Mouse (Mus musculus): ENCODE measurements around the gene Fam83g. TPM values are rescaled to one million over a fixed set of nuclear protein-coding genes. Genes with fewer than 3 reads are reported as not detected.
A peak's percentile ranks its signal among the peaks of the same experiment; 100 is the strongest.

Gene Fam83g
- total and polyA plus RNA-seq, 3 experiments: 19.1 to 63.7 (median 19.2) TPM

GRCm38 (mm10) chr11:61655649-61656048 lies 28.2 kb upstream of the Fam83g start:
- Histone ChIP-seq H3K79me2 (replicated peaks; ENCODE audit: control insufficient read depth, extremely low read depth, insufficient read depth, poor library complexity, severe bottlenecking) (peaks cover 86% of the 10 kb centered on the region), H3K4me3 (replicated peaks in 1 of 3; ENCODE audit: low read depth in 2 of 3, low read length in 2 of 3, poor library complexity in 1 of 3) (peak overlapping the region; percentile 65 to 99 (median 81)), H3K36me3 (replicated peaks in 1 of 2; ENCODE audit: control insufficient read depth in 1 of 2, insufficient read depth in 1 of 2, low read length in 1 of 2) (peaks cover 54 to 67% of the 10 kb centered on the region in 2 experiments), H3K4me2 (ENCODE audit: insufficient read depth, low read depth, poor library complexity, severe bottlenecking) (peak overlapping the region; percentile 85), H3K9ac (ENCODE audit: insufficient read depth, low read depth) (peak overlapping the region; percentile 100), H3K4me1 (ENCODE audit: control insufficient read depth in 1 of 2, insufficient read depth in 2 of 2) (peaks cover 20 to 46% of the 10 kb centered on the region in 2 experiments), H3K9me3 (replicated peaks; ENCODE audit: low read length) (no peaks in the 10 kb centered on the region), H3K27ac (ENCODE audit: insufficient read depth, low read depth) (peak overlapping the region; percentile 93), H3K27me3 (replicated peaks) (no peaks in the 10 kb centered on the region)
- TF ChIP-seq JUND (conservative IDR thresholded peaks at IDR 0.05; ENCODE audit: low read depth, low read length): no peak
- no peak for TF ChIP-seq USF1 (IDR thresholded peaks at IDR 0.05; ENCODE audit: low read depth, low read length)
- TF ChIP-seq ETS1 (conservative IDR thresholded peaks at IDR 0.05; ENCODE audit: low read depth, low read length): 0 out of 2 replicates have a peak, but pooled peaks have one; percentile 10
- TF ChIP-seq PAX5 (IDR thresholded peaks at IDR 0.05; ENCODE audit: low read length): no peak
- TF ChIP-seq ZKSCAN1 (IDR thresholded peaks at IDR 0.05; ENCODE audit: borderline replicate concordance, low read depth, low read length): no peak
- TF ChIP-seq NRF1 (IDR thresholded peaks at IDR 0.05; ENCODE audit: low read depth, low read length): no peak
- TF ChIP-seq TBP (conservative IDR thresholded peaks at IDR 0.05; ENCODE audit: low read depth, low read length): 0 out of 2 replicates have a peak, but pooled peaks have one; percentile 49
- no peak for TF ChIP-seq ZC3H11A (IDR thresholded peaks at IDR 0.05; ENCODE audit: low read depth, low read length)
- no peak for TF ChIP-seq ELF1 (IDR thresholded peaks at IDR 0.05; ENCODE audit: low read depth, low read length)
- peak; percentile 24; the same call in 1 of the 2 replicates for TF ChIP-seq POLR2A (IDR thresholded peaks at IDR 0.05; ENCODE audit: low read depth, low read length)
- 0 out of 2 replicates have a peak, but pooled peaks have one; percentile 26 for TF ChIP-seq MYC (IDR thresholded peaks at IDR 0.05; ENCODE audit: low read depth, low read length)
- no peak for TF ChIP-seq RAD21 (IDR thresholded peaks at IDR 0.05; ENCODE audit: low read depth, low read length)
- TF ChIP-seq IRF4 (IDR thresholded peaks at IDR 0.05; ENCODE audit: low read depth, low read length): no peak
- TF ChIP-seq E2F4 (IDR thresholded peaks at IDR 0.05; ENCODE audit: insufficient replicate concordance, low read depth, low read length): no peak
- no peak; the same call in 1 of the 2 replicates for TF ChIP-seq CHD1 (IDR thresholded peaks at IDR 0.05; ENCODE audit: low read depth, low read length)
- no peak for TF ChIP-seq TCF12 (IDR thresholded peaks at IDR 0.05; ENCODE audit: low read depth, low read length)
- no peak for TF ChIP-seq SMC3 (IDR thresholded peaks at IDR 0.05; ENCODE audit: low read depth, low read length)
- TF ChIP-seq SIN3A (IDR thresholded peaks at IDR 0.05; ENCODE audit: low read length): no peak; the same call in none of the 2 replicates
- TF ChIP-seq RCOR1 (conservative IDR thresholded peaks at IDR 0.05; ENCODE audit: low read depth, low read length): no peak
- no peak for TF ChIP-seq CHD2 (IDR thresholded peaks at IDR 0.05; ENCODE audit: low read length)
- TF ChIP-seq NELFE (IDR thresholded peaks at IDR 0.05; ENCODE audit: low read depth, low read length): no peak
- no peak; the same call in 1 of the 2 replicates for TF ChIP-seq UBTF (IDR thresholded peaks at IDR 0.05; ENCODE audit: low read depth, low read length)
- no peak for TF ChIP-seq HCFC1 (IDR thresholded peaks at IDR 0.05; ENCODE audit: low read depth, low read length)
- no peak for TF ChIP-seq MEF2A (IDR thresholded peaks at IDR 0.05; ENCODE audit: borderline replicate concordance, low read depth, low read length)
- no peak for TF ChIP-seq BHLHE40 (IDR thresholded peaks at IDR 0.05; ENCODE audit: low read depth, low read length)
- no peak for TF ChIP-seq EP300 (IDR thresholded peaks at IDR 0.05; ENCODE audit: low read length)
- peak; percentile 77; the same call in 1 of the 2 replicates for TF ChIP-seq ZMIZ1 (IDR thresholded peaks at IDR 0.05; ENCODE audit: low read depth, low read length)
- TF ChIP-seq MAFK (IDR thresholded peaks at IDR 0.05; ENCODE audit: insufficient replicate concordance, low read length): no peak
- no peak for TF ChIP-seq JUN (IDR thresholded peaks at IDR 0.05; ENCODE audit: insufficient read depth, low read depth, low read length)
- TF ChIP-seq GABPA (IDR thresholded peaks at IDR 0.05; ENCODE audit: insufficient replicate concordance, low read depth, low read length): no peak
- no peak for TF ChIP-seq POLR2AphosphoS2 (IDR thresholded peaks at IDR 0.05; ENCODE audit: low read depth, low read length)
- TF ChIP-seq MAZ (IDR thresholded peaks at IDR 0.05; ENCODE audit: low read depth, low read length): 0 out of 2 replicates have a peak, but pooled peaks have one; percentile 42
- no peak for TF ChIP-seq MAX (IDR thresholded peaks at IDR 0.05; ENCODE audit: low read length)
- no peak for TF ChIP-seq KAT2A (IDR thresholded peaks at IDR 0.05; ENCODE audit: insufficient replicate concordance, low read length)
- TF ChIP-seq CTCF (conservative IDR thresholded peaks at IDR 0.05 in 1 of 2, IDR thresholded peaks at IDR 0.05 in 1 of 2; ENCODE audit: low read depth in 2 of 2, low read length in 2 of 2): no peak
- no peak; the same call in 1 of the 2 replicates for TF ChIP-seq MXI1 (IDR thresholded peaks at IDR 0.05; ENCODE audit: low read depth, low read length)
- no peak for TF ChIP-seq ZNF384 (IDR thresholded peaks at IDR 0.05; ENCODE audit: low read depth, low read length)
- no peak for TF ChIP-seq USF2 (conservative IDR thresholded peaks at IDR 0.05; ENCODE audit: low read depth, low read length)
- in situ Hi-C loops (cut with MboI; ENCODE audit: low pct_ligation_motif_present, low pct_unique_long_range_greater_than_20kb, low sequenced_read_pairs): no loop called here
- no peak for DNase-seq (ENCODE audit: extremely low read depth)
- dilution Hi-C loops (cut with MboI; ENCODE audit: extremely low pct_ligation_motif_present, extremely low pct_unique_long_range_greater_than_20kb, low sequenced_read_pairs): no loop called here

Measured in CH12.LX (cell line).